Mouse (Mus musculus): ENCODE measurements around the gene Cald1.

Cald1 gene

DNA sequence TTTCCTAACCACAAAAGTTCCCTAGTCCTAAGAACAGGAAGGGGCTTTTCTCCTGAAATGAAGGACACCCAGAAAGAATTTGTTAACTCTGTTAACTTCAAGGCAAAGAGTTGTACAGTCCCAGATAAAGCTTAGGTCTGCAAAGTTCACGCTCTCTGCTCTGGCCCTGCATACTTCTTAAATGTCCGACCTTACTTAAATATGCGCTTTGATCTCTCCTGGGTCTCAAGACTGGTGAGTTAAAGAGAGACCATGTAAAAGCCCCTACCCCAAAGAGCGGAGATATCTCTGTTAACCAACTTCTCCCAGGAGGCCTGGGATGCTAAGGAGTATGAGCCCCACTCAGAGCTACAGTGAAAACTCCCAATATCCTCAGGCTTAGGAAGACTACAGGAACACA lies 119.4 kb downstream of the Cald1 start:
- peak; percentile 59 for DNase-seq (ENCODE audit: low read depth, low spot score)

DNA sequence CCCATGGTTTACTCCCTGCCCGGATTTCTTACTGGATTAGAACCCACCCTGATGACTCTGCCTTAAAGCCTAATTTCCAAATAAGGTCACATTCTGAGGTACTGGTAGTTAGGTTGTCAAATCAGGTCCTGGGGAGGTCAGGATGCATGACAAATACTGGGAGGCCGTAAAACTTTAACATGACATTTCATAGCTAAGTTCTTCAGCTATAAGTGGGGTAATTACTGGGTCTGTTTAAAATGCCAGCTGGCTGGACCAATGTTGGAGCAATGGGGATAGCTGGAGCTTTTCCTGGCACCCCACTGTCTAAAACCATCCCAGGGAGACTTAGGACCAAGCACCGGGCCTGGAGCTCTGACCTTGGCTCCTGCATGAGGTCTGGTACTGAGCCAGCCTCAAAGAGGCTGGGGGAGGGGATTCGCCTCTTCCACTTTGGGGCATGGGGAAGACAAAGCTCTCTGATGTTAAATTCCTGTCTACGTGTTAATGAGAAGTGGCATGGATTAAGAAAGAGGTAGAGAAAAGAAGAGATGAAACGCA lies 120.9 kb downstream of the Cald1 start:
- peak; percentile 64 for DNase-seq (ENCODE audit: low read depth, low spot score)

DNA sequence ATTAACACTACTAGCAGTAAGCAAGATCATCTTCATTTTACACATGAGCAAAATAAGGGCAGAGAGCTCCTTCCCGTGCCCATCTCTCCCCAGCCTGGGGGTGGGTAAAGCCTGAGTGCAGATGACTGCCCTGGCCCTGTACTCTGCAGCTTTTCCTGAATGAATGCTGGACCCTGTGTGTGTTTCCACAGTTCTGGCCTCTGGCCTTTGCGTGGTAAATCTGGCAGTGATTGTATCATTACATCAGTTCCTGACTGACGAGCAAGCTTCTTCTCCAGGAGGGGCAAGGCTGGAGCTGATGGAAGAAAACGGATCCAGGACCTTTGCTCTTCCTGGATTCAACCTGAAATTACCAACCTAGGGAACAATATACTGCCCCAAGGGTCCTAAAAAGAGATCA lies 122.1 kb downstream of the Cald1 start:
- DNase-seq (ENCODE audit: low read depth, low spot score) = no peak

DNA sequence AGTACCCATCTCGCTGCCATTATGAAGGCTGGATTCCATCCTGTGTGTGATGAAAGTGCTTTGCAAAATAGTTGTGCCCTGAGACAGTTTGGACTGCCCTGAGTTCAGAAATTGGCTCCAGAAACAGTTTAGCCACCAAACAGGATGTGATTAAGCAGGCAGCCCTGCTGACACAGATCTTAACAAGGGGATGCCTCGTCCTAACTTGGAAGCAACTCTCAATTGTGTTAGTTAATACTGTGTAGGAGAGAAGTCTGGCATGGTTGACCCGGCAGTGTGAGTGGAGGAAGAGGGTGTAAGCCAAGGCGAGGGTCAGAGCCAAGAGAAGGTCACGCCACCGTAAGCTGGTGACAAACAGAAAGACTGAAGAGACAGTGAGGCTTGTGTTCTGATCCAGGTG lies 123.4 kb downstream of the Cald1 start:
- no peak for DNase-seq (ENCODE audit: low read depth, low spot score)

DNA sequence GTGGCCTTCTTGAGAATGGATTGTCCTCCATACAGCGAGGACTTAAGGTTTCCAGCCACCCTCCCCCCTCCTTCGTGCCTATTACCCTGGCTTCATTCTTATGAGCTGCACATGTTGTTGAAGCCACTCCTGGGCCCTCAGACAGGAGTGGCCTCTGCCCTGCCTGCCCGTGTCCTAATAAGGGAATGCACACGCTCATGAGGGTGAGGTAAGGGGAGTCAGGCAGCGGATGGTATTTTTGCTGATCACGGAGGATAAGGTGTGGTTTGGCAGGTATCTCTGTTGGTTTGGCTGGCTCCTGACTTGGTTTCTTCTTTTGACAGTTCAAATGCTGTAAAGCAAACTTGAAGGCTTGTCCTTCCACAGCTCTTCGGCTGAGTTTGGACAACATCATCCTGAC lies 124.4 kb downstream of the Cald1 start:
- DNase-seq (ENCODE audit: low read depth, low spot score) = peak; percentile 28

DNA sequence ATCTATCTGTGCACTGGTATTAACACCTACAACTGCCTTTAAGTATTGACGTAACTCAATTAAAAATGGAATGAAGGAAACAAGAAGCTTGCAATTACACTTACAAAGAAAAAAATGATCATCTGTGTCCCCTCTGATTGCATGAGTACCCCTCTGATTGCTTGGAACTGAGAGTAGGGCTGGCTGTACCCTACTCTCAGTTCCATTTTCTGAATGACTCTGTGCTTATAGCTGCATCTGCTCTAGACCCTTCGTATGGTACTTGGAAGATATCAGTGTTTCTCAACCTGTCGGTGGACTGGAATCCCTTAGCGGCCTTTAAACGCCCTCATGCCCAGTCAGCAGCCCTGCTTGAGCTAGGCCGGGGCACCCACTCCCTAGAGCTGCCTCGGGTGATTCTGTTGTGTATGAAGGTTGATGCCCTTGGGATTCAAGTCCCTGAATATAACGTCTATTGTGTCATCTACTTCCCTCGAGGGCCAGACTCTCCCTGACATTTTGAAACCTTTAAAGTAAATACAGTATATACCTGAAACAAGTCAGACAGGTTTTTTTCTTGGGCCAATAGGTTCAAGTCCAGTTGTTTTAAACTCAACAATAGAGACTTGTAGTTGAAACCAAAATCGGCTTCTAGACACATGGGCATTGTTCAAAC lies 125.1 kb downstream of the Cald1 start:
- DNase-seq (ENCODE audit: low read depth, low spot score) = no peak

DNA sequence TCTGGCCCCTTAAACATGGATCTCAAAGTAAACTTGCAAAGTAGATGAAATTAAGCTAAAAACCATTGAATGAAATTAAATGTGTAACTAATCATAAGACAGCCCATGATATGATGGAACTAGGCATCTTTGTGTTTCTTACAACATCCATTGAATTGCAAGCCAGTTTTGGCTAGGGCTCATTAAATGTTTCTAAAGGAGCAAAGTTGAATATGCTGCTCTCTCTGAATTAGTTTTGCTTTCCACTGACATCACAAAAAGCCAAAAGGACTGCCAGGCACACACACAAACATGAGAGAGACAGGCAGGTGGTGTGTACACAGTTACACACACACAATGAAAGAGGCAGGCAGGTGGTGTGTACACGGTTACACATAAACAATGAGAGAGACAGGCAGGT lies 127.4 kb downstream of the Cald1 start:
- DNase-seq (ENCODE audit: low read depth, low spot score) = no peak

DNA sequence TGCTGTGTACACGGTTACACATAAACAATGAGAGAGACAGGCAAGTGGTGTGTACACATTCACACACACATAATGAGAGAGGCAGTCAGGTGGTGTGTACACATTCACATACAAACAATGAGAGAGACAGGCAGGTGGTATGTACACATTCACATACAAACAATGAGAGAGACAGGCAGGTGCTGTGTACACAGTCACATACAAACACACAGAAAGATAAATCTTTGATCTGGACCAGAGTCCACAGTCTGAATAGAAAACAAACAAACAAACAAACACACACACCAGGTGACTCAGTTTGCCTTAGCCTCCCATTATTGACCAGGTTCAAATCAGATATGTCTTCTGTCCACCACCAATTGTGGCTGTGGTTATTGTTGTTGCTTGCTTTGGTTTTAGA lies 127.8 kb downstream of the Cald1 start:
- DNase-seq (ENCODE audit: low read depth, low spot score) = no peak

DNA sequence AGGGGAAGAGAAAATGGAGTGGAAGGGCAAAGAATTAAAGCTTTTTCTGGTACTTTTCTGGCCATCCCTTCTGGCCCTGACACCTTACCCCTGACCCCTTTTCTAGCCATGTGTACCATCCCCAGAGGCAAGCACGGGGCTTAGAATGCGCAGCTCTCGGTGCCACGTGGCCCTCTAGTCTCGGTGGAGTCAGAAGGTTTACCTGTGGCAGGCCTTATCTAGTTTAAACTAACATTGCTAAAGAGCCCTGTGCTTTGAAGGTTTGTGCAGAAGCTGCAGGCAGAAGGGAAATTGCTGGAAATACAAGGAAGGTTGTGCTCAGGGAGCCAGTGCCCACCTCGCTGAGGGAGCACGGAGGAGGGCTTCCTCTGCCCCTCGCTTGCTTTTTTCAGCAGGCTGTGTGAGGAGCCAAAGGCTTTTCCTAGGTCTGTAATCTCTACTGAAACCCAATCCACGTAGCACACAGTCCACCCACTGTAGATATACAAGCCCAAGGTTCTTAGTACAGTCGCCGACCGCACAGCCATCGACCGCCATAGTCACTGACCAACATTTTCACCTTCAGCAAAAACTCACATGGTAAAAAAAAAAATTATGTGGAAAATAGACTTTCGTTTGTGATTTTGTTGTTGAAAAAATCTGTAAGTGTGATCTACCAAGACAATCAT lies 129.2 kb downstream of the Cald1 start:
- no peak for DNase-seq (ENCODE audit: low read depth, low spot score)

DNA sequence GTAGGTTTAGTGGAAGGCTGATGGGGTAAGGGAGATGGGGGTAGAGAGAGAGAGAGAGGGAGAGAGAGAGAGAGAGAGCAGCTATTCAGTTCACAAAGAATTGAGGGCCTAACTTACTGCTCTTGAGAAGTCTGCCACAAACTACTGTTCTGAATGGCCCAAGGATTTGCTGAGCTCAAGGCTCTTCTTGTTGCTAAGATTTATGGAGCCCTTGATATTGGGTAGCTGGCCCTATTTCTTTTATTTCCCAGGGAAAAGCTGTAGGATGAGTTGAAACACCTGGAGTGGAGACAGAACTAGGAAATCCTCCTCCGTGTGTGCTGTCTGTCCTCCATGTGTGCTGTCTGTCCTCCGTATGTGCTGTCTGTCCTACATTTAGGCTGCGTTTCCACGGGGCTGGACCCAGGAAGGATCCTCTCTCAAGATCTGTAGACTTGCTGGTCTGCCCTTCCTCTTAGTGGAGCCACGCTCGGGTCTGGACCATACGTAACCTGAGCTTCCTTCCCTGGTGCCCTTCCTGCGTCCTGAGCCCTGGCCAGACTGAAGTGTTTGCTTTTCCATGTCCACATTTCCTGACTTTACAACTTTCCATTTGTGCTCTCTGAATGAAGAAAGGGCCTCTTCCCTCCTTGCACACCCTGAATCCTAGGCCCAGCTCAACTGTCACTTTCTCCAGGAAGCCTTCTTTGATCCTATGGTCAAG lies 131.3 kb downstream of the Cald1 start:
- no peak for DNase-seq (ENCODE audit: low read depth, low spot score)

DNA sequence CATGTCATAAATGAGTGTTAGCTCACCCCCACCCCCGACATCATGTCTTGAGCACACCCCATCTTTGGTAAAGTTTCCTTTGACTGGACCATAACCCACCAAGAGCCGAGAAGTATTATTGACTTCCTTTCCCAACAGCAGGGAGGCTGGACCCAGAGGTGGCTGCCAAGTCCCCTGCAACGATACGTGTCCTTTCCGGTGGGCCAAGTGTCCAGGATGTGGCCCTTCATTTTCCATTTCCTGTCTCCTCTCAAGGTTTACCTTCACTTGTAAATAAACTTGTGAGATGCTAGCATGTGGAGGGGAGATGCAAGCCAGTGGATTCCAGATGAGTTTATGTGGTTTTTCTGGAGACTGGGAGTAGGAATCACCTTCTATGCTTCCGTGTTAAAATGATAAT lies 132.7 kb downstream of the Cald1 start:
- DNase-seq (ENCODE audit: low read depth, low spot score) = no peak

DNA sequence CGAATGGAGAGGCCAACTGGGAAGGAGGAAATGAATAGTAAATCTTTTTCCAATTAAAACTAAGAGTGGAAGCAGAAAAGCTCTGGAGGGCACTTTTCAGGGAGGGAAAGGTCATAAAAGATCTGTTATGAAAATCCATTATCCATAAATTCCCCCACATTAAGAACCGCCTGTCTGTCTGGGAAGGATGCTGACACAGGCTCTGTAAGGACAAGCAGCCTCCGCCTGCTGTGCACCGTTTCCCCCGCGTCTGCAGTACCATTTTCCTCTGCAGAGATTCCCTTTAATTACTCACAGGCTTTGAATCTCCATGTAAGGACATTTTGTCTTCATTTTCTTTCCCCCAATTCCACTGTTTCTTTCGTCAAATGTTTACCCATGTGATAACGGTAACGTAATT lies 133.2 kb downstream of the Cald1 start:
- DNase-seq (ENCODE audit: low read depth, low spot score) = no peak

DNA sequence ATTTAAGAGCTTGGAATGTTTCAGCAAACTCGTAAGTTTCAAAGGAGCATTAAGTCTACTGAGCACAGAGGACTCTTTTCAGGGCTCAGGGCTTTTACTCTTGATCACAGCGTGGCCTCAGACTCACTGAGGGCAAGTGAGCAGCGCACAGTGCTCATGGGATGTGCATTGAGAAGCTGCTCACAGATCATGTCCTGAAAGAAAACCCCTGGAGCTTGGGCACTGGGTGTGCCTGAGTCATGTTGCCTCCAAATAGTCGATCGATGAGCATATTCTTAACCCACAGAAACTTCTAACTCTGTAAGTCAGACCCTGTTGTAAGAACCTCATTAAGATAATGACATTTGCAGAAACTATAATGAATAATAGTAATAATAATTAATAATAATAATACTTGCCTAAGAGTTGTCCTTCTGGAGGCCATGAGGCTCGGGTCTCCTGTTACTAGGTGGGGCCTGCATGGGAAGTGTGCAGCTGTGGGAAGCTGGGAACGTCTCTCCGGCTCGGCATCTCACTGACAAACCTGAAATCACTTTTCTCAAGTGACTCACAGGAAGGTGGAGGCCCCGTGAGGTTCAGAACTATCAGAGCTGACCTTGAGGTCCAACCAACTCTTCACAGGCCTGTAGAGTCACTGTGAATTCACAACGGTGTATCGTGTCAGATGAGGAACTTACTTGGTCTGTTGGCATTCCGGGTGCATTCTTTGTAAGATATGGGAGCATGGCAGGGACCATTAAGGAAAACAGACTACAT lies 136.8 kb downstream of the Cald1 start:
- DNase-seq (ENCODE audit: low read depth, low spot score) = no peak

DNA sequence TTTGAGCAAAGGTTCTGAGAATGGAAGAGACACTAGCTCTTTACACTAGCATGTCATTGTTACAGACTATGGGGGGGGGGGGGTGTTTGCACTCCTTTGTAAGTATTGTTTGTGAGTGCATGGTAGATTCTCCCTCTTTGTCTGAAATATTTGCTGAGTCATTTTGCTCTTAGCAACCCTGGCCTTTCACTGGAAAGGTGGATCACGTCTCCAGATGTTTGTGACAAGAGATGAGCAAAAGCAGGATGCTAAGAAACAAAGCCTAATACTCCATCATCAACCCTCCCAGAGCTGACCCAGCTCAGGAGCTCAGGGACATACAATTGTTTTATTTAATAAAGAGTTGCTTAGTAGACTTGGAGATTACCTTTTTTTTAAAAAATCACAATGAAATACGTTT lies 138.6 kb downstream of the Cald1 start:
- no peak for DNase-seq (ENCODE audit: low read depth, low spot score)

DNA sequence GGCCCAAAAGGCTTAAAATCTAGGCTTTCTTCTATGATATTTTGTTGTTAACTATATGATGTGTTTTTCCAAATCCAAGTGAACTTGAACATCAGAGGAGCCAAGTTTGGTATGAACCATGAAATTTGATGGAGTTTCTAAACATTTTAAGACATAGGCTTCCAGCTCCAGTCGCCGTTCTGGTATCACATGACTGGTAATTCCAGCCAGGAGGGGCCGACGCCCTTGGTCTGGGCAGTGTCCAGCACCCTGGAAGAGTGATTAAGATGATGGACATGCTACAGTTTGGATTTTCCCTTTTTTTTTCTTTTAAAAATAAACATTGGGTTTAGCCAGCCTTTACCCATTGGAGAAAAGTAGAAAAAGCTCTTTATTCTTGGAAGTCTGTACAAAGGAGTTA lies 145.6 kb downstream of the Cald1 start:
- DNase-seq (ENCODE audit: low read depth, low spot score) = no peak

DNA sequence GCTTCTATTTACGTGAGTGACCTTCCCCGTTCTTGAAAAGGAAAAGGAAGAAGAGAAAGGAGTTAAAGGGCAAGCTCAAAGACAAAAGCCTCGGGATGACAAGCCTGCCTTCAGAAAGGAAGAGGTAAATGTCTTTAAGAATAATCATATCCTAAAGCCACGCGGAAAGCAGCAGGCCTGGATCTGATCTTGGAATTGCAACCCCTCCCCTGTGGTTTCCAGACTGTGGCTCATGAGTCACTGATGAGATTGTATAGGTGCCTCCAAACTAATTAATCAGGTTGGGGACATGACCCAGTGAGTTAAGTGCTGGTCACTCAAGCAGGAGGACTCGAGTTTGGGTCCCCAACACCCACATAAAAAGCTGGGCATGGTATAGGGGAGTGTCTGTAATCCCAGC lies 149.5 kb downstream of the Cald1 start:
- no peak for DNase-seq (ENCODE audit: low read depth, low spot score)

DNA sequence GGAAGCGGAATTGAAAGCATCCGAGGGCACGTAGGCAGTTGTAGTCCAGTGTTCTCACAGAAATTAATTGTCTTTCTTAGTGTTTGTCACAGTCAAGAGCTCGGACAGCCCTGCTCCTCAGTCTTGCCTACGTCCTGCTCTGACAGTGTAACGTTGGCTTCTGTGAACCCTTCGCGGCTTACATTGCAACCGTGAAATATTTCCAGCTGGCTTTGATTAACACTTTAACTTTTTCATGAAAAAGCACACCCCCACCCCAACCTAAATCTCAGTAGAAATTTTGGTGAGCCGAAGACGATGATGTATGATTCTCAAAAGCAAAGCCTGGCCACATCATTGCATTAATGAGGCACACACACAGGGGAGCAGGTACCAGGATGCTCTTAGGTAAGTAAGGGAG lies 150.3 kb downstream of the Cald1 start:
- no peak for DNase-seq (ENCODE audit: low read depth, low spot score)

DNA sequence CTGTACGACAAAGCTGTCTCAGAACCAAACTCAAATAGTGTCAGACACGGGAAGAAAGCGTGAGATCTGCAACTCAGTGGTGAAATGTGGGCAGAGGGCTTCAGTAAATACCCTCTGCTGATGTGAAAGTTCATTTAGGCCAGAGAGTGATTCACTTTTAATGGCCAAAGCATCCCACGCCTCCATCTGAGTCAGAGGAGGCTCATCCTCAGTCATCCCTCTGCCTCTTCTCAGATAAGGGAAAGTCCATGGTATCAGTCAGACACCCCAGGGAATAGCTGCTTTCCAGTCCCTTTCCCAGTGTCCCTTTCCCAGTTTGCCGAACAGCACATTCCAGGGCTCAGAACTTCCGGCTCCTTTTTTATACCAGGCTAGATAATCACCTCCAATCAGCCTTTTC lies 151.2 kb downstream of the Cald1 start:
- DNase-seq (ENCODE audit: low read depth, low spot score) = no peak

DNA sequence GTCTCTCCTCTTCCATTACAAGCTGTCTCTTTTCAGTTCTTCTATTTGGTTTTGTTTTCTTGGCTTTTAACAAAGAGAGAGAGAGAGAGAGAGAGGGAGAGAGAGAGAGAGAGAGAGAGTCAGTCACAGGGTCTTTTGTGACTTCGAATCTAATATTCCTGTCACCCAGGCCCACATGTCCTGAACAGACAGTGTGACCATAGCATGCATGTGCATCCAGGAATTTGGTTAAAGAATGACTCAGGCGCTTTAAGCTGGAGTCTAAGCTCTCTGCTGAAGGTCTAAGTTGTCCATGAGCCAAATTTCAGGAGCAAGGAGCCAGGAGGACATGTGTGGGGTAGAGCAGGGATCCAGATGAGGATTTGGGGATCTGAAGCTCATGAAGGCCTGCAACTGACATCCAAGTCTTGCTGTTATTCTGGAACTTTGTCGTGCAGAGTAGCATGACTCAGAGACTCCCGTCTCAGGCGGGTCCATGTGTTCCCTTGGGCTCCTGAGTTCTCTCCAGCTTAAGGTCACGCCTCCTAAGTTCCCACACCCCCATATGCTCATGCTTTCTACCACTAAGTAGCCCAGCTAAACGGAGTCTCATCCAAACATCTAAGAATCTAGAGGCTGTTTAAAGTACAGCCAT lies 152.3 kb downstream of the Cald1 start:
- no peak for DNase-seq (ENCODE audit: low read depth, low spot score)

DNA sequence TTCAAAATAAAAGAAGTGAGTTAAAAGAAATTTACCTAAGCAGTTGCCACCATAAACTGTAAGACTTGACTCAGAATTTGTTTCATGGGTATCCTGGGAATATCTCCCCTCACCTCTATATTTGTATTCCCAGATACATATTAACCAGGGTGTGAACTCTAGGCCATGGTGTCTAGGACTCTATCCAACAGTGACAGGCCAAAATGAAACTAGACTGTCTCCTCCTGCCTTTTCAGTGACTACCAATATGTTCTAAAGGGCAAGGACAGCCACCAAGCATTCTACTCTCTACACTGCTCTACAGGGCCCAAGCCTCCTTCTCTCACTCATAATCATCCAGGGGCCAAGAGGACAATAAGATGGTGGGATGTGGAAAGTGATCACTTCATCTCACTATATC lies 153.3 kb downstream of the Cald1 start:
- no peak for DNase-seq (ENCODE audit: low read depth, low spot score)

DNA sequence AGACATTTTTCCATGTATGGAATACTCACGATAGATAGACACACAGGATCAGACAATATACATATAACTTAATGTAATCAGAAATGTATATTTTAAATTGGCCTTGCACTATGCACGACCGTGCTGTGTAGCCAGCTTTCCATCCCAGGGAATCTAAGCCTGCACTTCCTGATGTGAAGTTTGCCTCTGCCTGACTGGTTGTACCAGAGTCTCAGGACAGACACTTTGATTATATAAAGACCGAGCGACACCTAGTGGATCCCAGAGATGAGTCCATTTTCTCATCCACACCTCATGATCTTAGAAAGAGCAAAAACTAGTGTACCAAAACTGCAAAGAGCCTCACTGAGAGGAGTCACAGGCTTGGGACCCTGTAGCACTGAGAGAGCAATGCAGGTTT lies 156.1 kb downstream of the Cald1 start:
- peak; percentile 83 for DNase-seq (ENCODE audit: low read depth, low spot score)

DNA sequence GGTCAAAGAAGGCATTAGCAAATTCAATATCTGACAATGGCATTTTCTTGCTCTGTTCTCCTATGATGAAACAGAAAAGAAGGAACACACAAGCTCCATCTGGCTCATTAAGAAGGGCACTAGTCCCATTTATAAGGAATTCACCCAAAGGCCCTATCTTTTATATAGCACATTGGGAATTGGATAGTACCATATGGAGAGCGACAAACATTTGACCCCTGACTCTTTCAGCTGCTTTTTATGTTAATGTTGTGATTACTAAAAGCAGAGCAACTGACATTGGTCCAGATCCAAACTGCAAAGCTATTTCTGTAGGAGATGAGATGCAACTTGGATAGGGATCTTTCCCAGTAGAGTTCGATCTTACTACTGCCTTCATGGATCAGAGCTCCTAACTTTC lies 160.0 kb downstream of the Cald1 start:
- DNase-seq (ENCODE audit: low read depth, low spot score) = no peak

Measured in ZHBTc4 (cell line).